Mouse (Mus musculus): ENCODE measurements around the gene Antxr1. TPM values are rescaled to one million over a fixed set of nuclear protein-coding genes. Genes with fewer than 3 reads are reported as not detected.

Antxr1 gene
- polyA plus RNA-seq (2014; fragmentation: Illumina TruSeq; extraction: RNeasy Lipid Tissue Mini Kit (QIAGEN cat#74804); ENCODE audit: low read depth, low replicate concordance), result 37.9 TPM

GRCm38 (mm10) chr6:87335091-87335934 is at the start of gene Antxr1:
Gene Antxr1, minus strand, starts transcription at chr6:87335821.

GRCm38 (mm10) chr6:87373057-87373456 is 37.4 kb upstream of the Antxr1 start, which contains the start of gene Gkn2:
Gene Gkn2, plus strand, starts transcription at chr6:87373357.

GRCm38 (mm10) chr6:87350829-87351228 is 15.2 kb upstream of the Antxr1 start, which contains the start of gene Gkn1:
Gene Gkn1, minus strand, starts transcription at chr6:87350942.

DNA sequence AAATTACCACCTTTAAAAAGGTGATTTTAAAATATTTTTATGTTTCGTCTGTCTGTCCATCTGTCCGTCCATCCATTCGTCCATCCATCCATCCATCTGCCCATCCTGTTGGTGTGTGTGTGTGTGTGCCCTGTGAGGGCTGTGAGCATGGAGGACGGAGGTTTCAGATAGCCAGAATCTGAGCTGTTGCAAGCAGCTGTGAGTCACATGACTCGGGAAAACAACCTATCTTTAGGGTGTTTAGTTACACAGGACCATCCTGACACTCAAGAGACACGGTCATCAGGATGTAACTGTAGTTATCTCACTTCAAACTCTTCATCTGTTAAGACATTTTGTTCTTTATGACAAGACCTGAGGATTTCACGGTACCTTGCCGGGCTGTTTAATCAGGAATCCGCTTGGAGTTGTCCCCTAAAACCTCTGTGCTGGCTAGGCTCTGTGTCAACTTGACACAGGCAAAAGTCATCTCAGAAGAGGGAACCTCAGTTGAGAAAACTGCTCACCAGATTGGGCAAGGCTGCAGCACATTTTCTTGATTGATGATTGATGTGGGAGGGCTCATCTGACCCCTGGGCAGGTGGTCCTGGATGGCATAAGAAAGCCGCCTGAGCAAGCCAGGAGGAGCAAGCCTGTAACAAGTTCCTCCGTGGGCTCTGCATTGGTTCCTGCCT is 231.4 kb downstream of the Antxr1 start, which contains the start of gene D6Ertd527e:
Gene D6Ertd527e (plus strand): TSS at position 624 of the 674 bp plus-strand sequence.

Other genes with a start within 250 kb of the Antxr1 start
- 0.32 TPM for gene D6Ertd527e, start 231.1 kb downstream of the Antxr1 start, polyA plus RNA-seq (2014; fragmentation: Illumina TruSeq; extraction: RNeasy Lipid Tissue Mini Kit (QIAGEN cat#74804); ENCODE audit: low read depth, low replicate concordance)
- gene Gkn1, start 15.1 kb upstream of the Antxr1 start, polyA plus RNA-seq (2014; fragmentation: Illumina TruSeq; extraction: RNeasy Lipid Tissue Mini Kit (QIAGEN cat#74804); ENCODE audit: low read depth, low replicate concordance), result not detected
- not detected for gene Gkn2, start 37.5 kb upstream of the Antxr1 start, polyA plus RNA-seq (2014; fragmentation: Illumina TruSeq; extraction: RNeasy Lipid Tissue Mini Kit (QIAGEN cat#74804); ENCODE audit: low read depth, low replicate concordance)
- gene Gkn3, start 53.1 kb upstream of the Antxr1 start, polyA plus RNA-seq (2014; fragmentation: Illumina TruSeq; extraction: RNeasy Lipid Tissue Mini Kit (QIAGEN cat#74804); ENCODE audit: low read depth, low replicate concordance), result not detected
- gene Bmp10, start 93.2 kb upstream of the Antxr1 start, polyA plus RNA-seq (2014; fragmentation: Illumina TruSeq; extraction: RNeasy Lipid Tissue Mini Kit (QIAGEN cat#74804); ENCODE audit: low read depth, low replicate concordance), result not detected
- 0.66 TPM for gene Arhgap25, start 197.4 kb upstream of the Antxr1 start, polyA plus RNA-seq (2014; fragmentation: Illumina TruSeq; extraction: RNeasy Lipid Tissue Mini Kit (QIAGEN cat#74804); ENCODE audit: low read depth, low replicate concordance)